9 mouse cellular contexts compared by ENCODE assay signal in the genomic region with DNA sequence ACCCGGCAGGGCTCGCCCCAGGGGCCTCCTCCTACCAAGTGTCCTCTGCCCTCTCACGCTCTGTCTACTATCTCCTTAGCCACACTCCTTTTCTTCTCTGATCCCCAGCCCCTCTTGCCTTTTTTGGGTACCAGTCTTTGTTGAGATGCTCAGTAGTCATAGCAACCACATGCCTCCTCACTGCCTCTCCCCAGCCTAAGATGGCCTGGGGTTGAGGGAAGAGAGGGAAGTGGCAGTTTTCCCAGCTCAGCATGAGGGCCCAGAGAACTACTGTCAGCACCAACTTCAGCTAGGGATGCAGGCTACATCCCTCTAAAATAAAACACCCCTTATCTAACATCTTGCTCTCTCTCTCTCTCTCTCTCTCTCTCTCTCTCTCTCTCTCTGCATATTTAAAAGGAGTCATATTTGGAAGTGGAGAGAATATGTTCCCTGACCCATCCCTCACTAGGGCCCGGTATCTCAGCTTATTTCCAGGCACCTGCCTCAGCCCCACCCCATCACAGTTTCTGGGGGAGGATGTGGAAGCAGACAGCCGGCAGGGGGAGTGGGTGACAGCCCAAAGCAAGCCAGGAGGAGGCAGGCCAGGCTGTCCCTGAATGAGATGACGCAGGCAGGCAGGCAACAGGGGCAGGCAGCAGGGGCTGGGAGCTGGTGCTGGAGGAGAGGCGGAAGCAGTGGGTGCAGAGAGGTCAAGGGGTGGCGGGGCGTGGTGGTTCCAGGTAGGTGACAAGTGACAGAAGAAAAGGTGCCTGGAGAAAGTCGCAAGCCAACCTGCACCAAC. TPM values are rescaled to one million over a fixed set of nuclear protein-coding genes. Genes with fewer than 3 reads are reported as not detected.
DNase-seq lines count a peak whose midpoint lies in the region; TF ChIP-seq lines count a peak whose summit lies in the region.
"Had no signal": no experiment of that assay in that cellular context is flagged by ENCODE, and none has a peak within 500 bp of the region (broad histone marks: within the 10 kb centered on the region; RNA-seq: fewer than 3 reads in every experiment).

No protein-coding gene starts in this region.

- no peaks in the 10 kb centered on the region for H3K27me3 ChIP-seq in myocyte (ENCODE audit: control insufficient read depth, insufficient read depth, insufficient read length)

- peaks cover 16% of the 10 kb centered on the region for H3K79me2 ChIP-seq in myocyte (ENCODE audit: control insufficient read depth, insufficient read depth)

- H3K27ac ChIP-seq in gastrocnemius, adult 2 months, result peak overlapping the region; percentile 96
- peak overlapping the region; percentile 94 for H3K27ac ChIP-seq in left cerebral cortex, adult 2 months

- intact Hi-C loops in gastrocnemius, adult 2 months (cut with DNase I), result no loop called here
- intact Hi-C loops in left cerebral cortex, adult 2 months (cut with DNase I), result no loop called here

- DNase-seq in cerebellum, postnatal 10 days, result peak; percentile 61 to 69
- no peak for DNase-seq in cerebellum, adult 9-10 months
- DNase-seq in urinary bladder, postnatal 14 days (ENCODE audit: low spot score), result peak; percentile 41
- no peak for DNase-seq in urinary bladder, postnatal 36 days (ENCODE audit: low spot score in 2 of 2)
- DNase-seq in gastrocnemius, adult 2 months, result peak; percentile 85
- DNase-seq in left cerebral cortex, adult 2 months (ENCODE audit: extremely low spot score in 1 of 2, low spot score in 2 of 2), result peak; percentile 75 to 85
- DNase-seq in thymus, postnatal 36 days, result peak; percentile 79 to 85

- peak; percentile 44 for TF ChIP-seq POLR2A in myocyte (IDR thresholded peaks at IDR 0.05; ENCODE audit: insufficient read length, low read depth)

- TF ChIP-seq CTCF in gastrocnemius, adult 2 months (IDR thresholded peaks at IDR 0.05), result peak; percentile 54
- peak; percentile 38 for TF ChIP-seq CTCF in left cerebral cortex, adult 2 months (IDR thresholded peaks at IDR 0.05)

- H3K4me3 ChIP-seq in gastrocnemius, adult 2 months, result peak overlapping the region; percentile 18; the same call in 1 of the 2 replicates
- H3K4me3 ChIP-seq in left cerebral cortex, adult 2 months, result peak overlapping the region; percentile 44
- peak overlapping the region; percentile 96 for H3K4me3 ChIP-seq in myocyte

- H3K36me3 ChIP-seq in myocyte (ENCODE audit: control insufficient read depth, insufficient read depth), result peaks cover 34% of the 10 kb centered on the region

- no peak overlapping the region for H3ac ChIP-seq in myocyte (ENCODE audit: control insufficient read depth, insufficient read length)

- peak overlapping the region; percentile 91 for H3K4me2 ChIP-seq in myocyte (ENCODE audit: low read depth)

TF ChIP-seq in myocyte, 11 proteins besides CTCF, POLR2A, EP300 and RAD21:
- TF ChIP-seq USF1 (IDR thresholded peaks at IDR 0.05; ENCODE audit: low read depth), result no peak
- no peak for TF ChIP-seq SRF (IDR thresholded peaks at IDR 0.05; ENCODE audit: control insufficient read depth, insufficient read length, low read depth)
- peak in 1 of 3 experiments; percentile 64 for TF ChIP-seq MYOD1 (IDR thresholded peaks at IDR 0.05; ENCODE audit: control insufficient read depth in 1 of 3, insufficient read length in 2 of 3, low read depth in 2 of 3)
- no peak for TF ChIP-seq MAX (IDR thresholded peaks at IDR 0.05; ENCODE audit: low read depth)
- no peak for TF ChIP-seq TCF12 (IDR thresholded peaks at IDR 0.05; ENCODE audit: insufficient read depth, poor library complexity, severe bottlenecking)
- TF ChIP-seq REST (IDR thresholded peaks at IDR 0.05; ENCODE audit: insufficient read depth, insufficient read length), result no peak
- peak in 2 of 3 experiments; percentile 5 to 52 for TF ChIP-seq MYOG (IDR thresholded peaks at IDR 0.05; ENCODE audit: control insufficient read depth in 1 of 3, insufficient read depth in 1 of 3, insufficient read length in 2 of 3, low read depth in 2 of 3)
- peak; percentile 56 for TF ChIP-seq POLR2AphosphoS2 (IDR thresholded peaks at IDR 0.05; ENCODE audit: insufficient read length, low read depth)
- TF ChIP-seq CEBPB (IDR thresholded peaks at IDR 0.05; ENCODE audit: insufficient read depth, poor library complexity, severe bottlenecking), result no peak
- TF ChIP-seq TCF3 (IDR thresholded peaks at IDR 0.05; ENCODE audit: insufficient read length, low read depth), result no peak
- no peak for TF ChIP-seq E2F4 (IDR thresholded peaks at IDR 0.05; ENCODE audit: insufficient read depth)

RNA-seq across cellular contexts. Expression of gene Cacnb1, which starts 3.8 kb away (rescaled TPM):
- 100 to 1,000 TPM; 199 to 214 TPM for total RNA-seq in gastrocnemius, adult 2 months (2021)
- 100 to 1,000 TPM; 150 to 170 TPM for total RNA-seq in left cerebral cortex, adult 2 months (2021)
- 163 TPM for polyA plus RNA-seq in myocyte (2012; fragmentation: generic; extraction: Trizol)

RNA-seq across cellular contexts. Expression of gene Rpl19, which starts 7.5 kb away (rescaled TPM):
- total RNA-seq in gastrocnemius, adult 2 months (2021), result 100 to 1,000 TPM; 404 to 490 TPM
- total RNA-seq in left cerebral cortex, adult 2 months (2021), result 100 to 1,000 TPM; 560 to 591 TPM
- polyA plus RNA-seq in myocyte (2012; fragmentation: generic; extraction: Trizol), result 2,972 TPM

RNA-seq across cellular contexts. Expression of gene Arl5c, which starts 23.1 kb away (rescaled TPM):
- under 1 TPM; 0.31 to 0.47 TPM for total RNA-seq in gastrocnemius, adult 2 months (2021)
- 1 to 10 TPM; 1.2 TPM for total RNA-seq in left cerebral cortex, adult 2 months (2021)
- polyA plus RNA-seq in myocyte (2012; fragmentation: generic; extraction: Trizol), result 2.1 TPM

RNA-seq across cellular contexts. Expression of gene Plxdc1, which starts 32.8 kb away (rescaled TPM):
- 1 to 10 TPM; 3.0 to 3.1 TPM for total RNA-seq in gastrocnemius, adult 2 months (2021)
- total RNA-seq in left cerebral cortex, adult 2 months (2021), result 10 to 100 TPM; 35.2 to 37.1 TPM
- polyA plus RNA-seq in myocyte (2012; fragmentation: generic; extraction: Trizol), result 2.7 TPM

RNA-seq across cellular contexts. Expression of gene Stac2, which starts 34.2 kb away (rescaled TPM):
- under 1 TPM in 1 of 2 experiments, not detected in 1; 0.11 TPM for total RNA-seq in gastrocnemius, adult 2 months (2021)
- total RNA-seq in left cerebral cortex, adult 2 months (2021), result 10 to 100 TPM; 97.3 to 99.9 TPM
- polyA plus RNA-seq in myocyte (2012; fragmentation: generic; extraction: Trizol), result 41.7 TPM
- total RNA-seq: MEL had no signal

Comparison
In these comparisons a context has a peak if more than half of its experiments do, and no peak if none do; other contexts are left out.
1. DNase-seq: peak in cerebellum, postnatal 10 days (2 of 2), urinary bladder, postnatal 14 days (single experiment), gastrocnemius, adult 2 months (single experiment), left cerebral cortex, adult 2 months (2 of 2) and thymus, postnatal 36 days (2 of 2); none in cerebellum, adult 9-10 months (single experiment) and urinary bladder, postnatal 36 days (0 of 2).
2. H3K4me3 ChIP-seq: peak in every context shown above with its lines; median percentile 96 in myocyte; 44 in left cerebral cortex, adult 2 months; 18 in gastrocnemius, adult 2 months.